Mouse (Mus musculus) midbrain, embryonic 13.5 days (tissue): ENCODE measurements around the gene Man1c1. TPM values are rescaled to one million over a fixed set of nuclear protein-coding genes. Genes with fewer than 3 reads are reported as not detected.

Experiments used
- ATAC-seq: fragments of 200-750 bp; cut with Nextera tagmentation; 2 replicates; pipeline ENCODE4 v1.8.0; 2017; ENCODE audit warnings: mild to moderate bottlenecking, moderate TSS enrichment, moderate library complexity
- H3K27ac ChIP-seq: fragments of 300-500 bp; sonication (generic); 2 replicates; pipeline ENCODE4 v1.5.1; 2015; ENCODE audit warnings: inconsistent platforms, mild to moderate bottlenecking, moderate library complexity
- H3K27me3 ChIP-seq: fragments of 300-500 bp; sonication (generic); 2 replicates; pipeline ENCODE4 v1.6.1; 2015; ENCODE audit warnings: mild to moderate bottlenecking, inconsistent platforms
- H3K36me3 ChIP-seq: fragments of 300-500 bp; sonication (generic); 2 replicates; pipeline ENCODE4 v1.6.1; 2015; ENCODE audit warnings: mild to moderate bottlenecking, inconsistent platforms
- H3K4me1 ChIP-seq: fragments of 300-500 bp; sonication (generic); replicated peaks from 2 replicates; pipeline ENCODE4 v1.6.1; 2015; ENCODE audit warnings: inconsistent platforms
- H3K4me2 ChIP-seq: fragments of 300-500 bp; sonication (generic); replicated peaks from 2 replicates; pipeline ENCODE4 v1.6.1; 2015; ENCODE audit warnings: moderate library complexity, mild to moderate bottlenecking, inconsistent platforms
- H3K4me3 ChIP-seq: fragments of 300-500 bp; sonication (generic); replicated peaks from 2 replicates; pipeline ENCODE4 v1.5.1; 2015; ENCODE audit warnings: mild to moderate bottlenecking, inconsistent platforms
- H3K9ac ChIP-seq: fragments of 300-500 bp; sonication (generic); replicated peaks from 2 replicates; pipeline ENCODE4 v1.6.1; 2015; ENCODE audit warnings: mild to moderate bottlenecking, inconsistent platforms
- H3K9me3 ChIP-seq: fragments of 300-500 bp; sonication (generic); 2 replicates; pipeline ENCODE4 v1.6.1; 2016; ENCODE audit warnings: mild to moderate bottlenecking, inconsistent platforms
- WGBS: fragments of 180-500 bp; shearing (Covaris S2); methylation state at CpG from one replicate; pipeline ENCODE4 v1.1.7; 2015; 5-methylcytosine and 5-hydroxymethylcytosine counted together
- polyA plus RNA-seq: library from polyadenylated mRNA; unstranded; fragments of >200 nt; fragmentation: Nextera tagmentation; extraction: Ambion mirVana; gene quantifications from 2 replicates; pipeline ENCODE4 v1.2.1, GENCODE M21; 2015

Man1c1 gene
- polyA plus RNA-seq, 1 experiment from 2014 or later: 2.4 TPM

- no peak for ATAC-seq
- peaks cover 16% of the 10 kb centered on the region for H3K4me1 ChIP-seq
- no peaks in the 10 kb centered on the region for H3K36me3 ChIP-seq
- H3K4me2 ChIP-seq: no peak overlapping the region
- H3K9me3 ChIP-seq: no peaks in the 10 kb centered on the region
- no peak overlapping the region for H3K4me3 ChIP-seq
- no peaks in the 10 kb centered on the region for H3K27me3 ChIP-seq
- 91% methylated on average over 4 of the region's 4 CpGs for WGBS
- no peak overlapping the region for H3K9ac ChIP-seq
- H3K27ac ChIP-seq: no peak overlapping the region
Observed at GRCm38 (mm10) chr4:134740186-134740585, 36.1 kb upstream of the Man1c1 start.

GRCm38 (mm10) chr4:134739530-134739929, 35.4 kb upstream of the Man1c1 start:
- no peak for ATAC-seq
- 0 out of 2 replicates have a peak, but pooled peaks cover 3% of the 10 kb centered on the region for H3K27me3 ChIP-seq
- 84% methylated on average over 3 of the region's 3 CpGs for WGBS

GRCm38 (mm10) chr4:134737365-134737910, 33.3 kb upstream of the Man1c1 start:
- no peak for ATAC-seq
- 50% methylated on average over 14 of the region's 14 CpGs for WGBS
- no peak overlapping the region for H3K4me2 ChIP-seq
- peaks cover 12% of the 10 kb centered on the region; the same call in 1 of the 2 replicates for H3K4me1 ChIP-seq
- 0 out of 2 replicates have a peak, but pooled peaks cover 4% of the 10 kb centered on the region for H3K27me3 ChIP-seq
- no peak overlapping the region for H3K4me3 ChIP-seq
- no peaks in the 10 kb centered on the region for H3K36me3 ChIP-seq
- no peak overlapping the region for H3K27ac ChIP-seq
- H3K9ac ChIP-seq: no peak overlapping the region
- H3K9me3 ChIP-seq: no peaks in the 10 kb centered on the region

More at GRCm38 (mm10) chr4:134739530-134739929, 35.4 kb upstream of the Man1c1 start:
- Histone ChIP-seq H3K4me1 (peaks cover 16% of the 10 kb centered on the region), H3K27ac (no peak overlapping the region), H3K9ac (no peak overlapping the region), H3K4me2 (no peak overlapping the region), H3K36me3 (no peaks in the 10 kb centered on the region), H3K9me3 (no peaks in the 10 kb centered on the region), H3K4me3 (no peak overlapping the region)

GRCm38 (mm10) chr4:134736147-134736546, 32.1 kb upstream of the Man1c1 start:
- no peak overlapping the region for H3K27ac ChIP-seq
- no peak for ATAC-seq
- H3K4me3 ChIP-seq: no peak overlapping the region
- H3K4me2 ChIP-seq: no peak overlapping the region
- no peaks in the 10 kb centered on the region for H3K36me3 ChIP-seq
- 0 out of 2 replicates have a peak, but pooled peaks cover 4% of the 10 kb centered on the region for H3K27me3 ChIP-seq
- H3K4me1 ChIP-seq: peaks cover 12% of the 10 kb centered on the region; the same call in 1 of the 2 replicates
- no peaks in the 10 kb centered on the region for H3K9me3 ChIP-seq
- 76% methylated on average over 7 of the region's 7 CpGs for WGBS
- H3K9ac ChIP-seq: no peak overlapping the region

- ATAC-seq: no peak
- Histone ChIP-seq H3K9me3 (no peaks in the 10 kb centered on the region), H3K9ac (no peak overlapping the region), H3K4me2 (no peak overlapping the region), H3K36me3 (no peaks in the 10 kb centered on the region), H3K27me3 (peaks cover 8% of the 10 kb centered on the region; the same call in 1 of the 2 replicates), H3K27ac (no peak overlapping the region), H3K4me3 (no peak overlapping the region), H3K4me1 (peaks cover 22% of the 10 kb centered on the region)
- WGBS: 61% methylated on average over 9 of the region's 9 CpGs
Observed at GRCm38 (mm10) chr4:134734629-134735081, 30.6 kb upstream of the Man1c1 start.

GRCm38 (mm10) chr4:134734038-134734628, 30.0 kb upstream of the Man1c1 start:
- 10% methylated on average over 13 of the region's 13 CpGs for WGBS
- no peak overlapping the region for H3K4me3 ChIP-seq
- H3K4me2 ChIP-seq: no peak overlapping the region
- 0 out of 2 replicates have a peak, but pooled peaks have one; percentile 37 for ATAC-seq
- H3K27ac ChIP-seq: no peak overlapping the region
- H3K9me3 ChIP-seq: no peaks in the 10 kb centered on the region
- no peak overlapping the region for H3K9ac ChIP-seq
- peaks cover 8% of the 10 kb centered on the region; the same call in 1 of the 2 replicates for H3K27me3 ChIP-seq
- no peaks in the 10 kb centered on the region for H3K36me3 ChIP-seq
- peaks cover 24% of the 10 kb centered on the region for H3K4me1 ChIP-seq

GRCm38 (mm10) chr4:134733371-134733770, 29.3 kb upstream of the Man1c1 start:
- no peak overlapping the region for H3K4me2 ChIP-seq
- H3K4me1 ChIP-seq: peaks cover 24% of the 10 kb centered on the region
- WGBS: 37% methylated on average over 9 of the region's 9 CpGs
- ATAC-seq: no peak
- H3K9me3 ChIP-seq: no peaks in the 10 kb centered on the region
- H3K27ac ChIP-seq: no peak overlapping the region
- H3K27me3 ChIP-seq: peaks cover 8% of the 10 kb centered on the region; the same call in 1 of the 2 replicates
- H3K9ac ChIP-seq: no peak overlapping the region
- H3K36me3 ChIP-seq: no peaks in the 10 kb centered on the region
- no peak overlapping the region for H3K4me3 ChIP-seq

- H3K4me3 ChIP-seq: no peak overlapping the region
- H3K36me3 ChIP-seq: no peaks in the 10 kb centered on the region
- H3K27ac ChIP-seq: no peak overlapping the region
- H3K4me2 ChIP-seq: no peak overlapping the region
- no peaks in the 10 kb centered on the region for H3K9me3 ChIP-seq
- peaks cover 8% of the 10 kb centered on the region; the same call in 1 of the 2 replicates for H3K27me3 ChIP-seq
- WGBS: 4% methylated on average over 8 of the region's 8 CpGs
- 0 out of 2 replicates have a peak, but pooled peaks have one; percentile 44 for ATAC-seq
- H3K4me1 ChIP-seq: peaks cover 18% of the 10 kb centered on the region
- H3K9ac ChIP-seq: no peak overlapping the region
Observed at GRCm38 (mm10) chr4:134730106-134730505, 26.0 kb upstream of the Man1c1 start.

GRCm38 (mm10) chr4:134725735-134726345, 21.8 kb upstream of the Man1c1 start:
- no peak overlapping the region for H3K9ac ChIP-seq
- no peak for ATAC-seq
- peaks cover 13% of the 10 kb centered on the region for H3K4me1 ChIP-seq
- no peak overlapping the region for H3K27ac ChIP-seq
- no peaks in the 10 kb centered on the region for H3K9me3 ChIP-seq
- peaks cover 3% of the 10 kb centered on the region; the same call in 1 of the 2 replicates for H3K27me3 ChIP-seq
- 67% methylated on average over 13 of the region's 13 CpGs for WGBS
- H3K4me3 ChIP-seq: no peak overlapping the region
- H3K4me2 ChIP-seq: no peak overlapping the region
- H3K36me3 ChIP-seq: no peaks in the 10 kb centered on the region

- Histone ChIP-seq H3K36me3 (no peaks in the 10 kb centered on the region), H3K9ac (no peak overlapping the region), H3K9me3 (no peaks in the 10 kb centered on the region), H3K4me2 (no peak overlapping the region), H3K4me3 (no peak overlapping the region), H3K27ac (no peak overlapping the region), H3K4me1 (peaks cover 5% of the 10 kb centered on the region), H3K27me3 (no peaks in the 10 kb centered on the region)
- no peak for ATAC-seq
- WGBS: 63% methylated on average over 4 of the region's 4 CpGs
Observed at GRCm38 (mm10) chr4:134724974-134725373, 20.9 kb upstream of the Man1c1 start.

- Histone ChIP-seq H3K27ac (no peak overlapping the region), H3K4me1 (no peaks in the 10 kb centered on the region), H3K9me3 (no peaks in the 10 kb centered on the region), H3K4me2 (no peak overlapping the region), H3K4me3 (no peak overlapping the region), H3K9ac (no peak overlapping the region), H3K27me3 (no peaks in the 10 kb centered on the region), H3K36me3 (no peaks in the 10 kb centered on the region)
- ATAC-seq: no peak
- WGBS: 71% methylated on average over 3 of the region's 3 CpGs
Observed at GRCm38 (mm10) chr4:134723251-134723650, 19.2 kb upstream of the Man1c1 start.

- WGBS: 94% methylated on average over 6 of the region's 6 CpGs
- Histone ChIP-seq H3K27ac (no peak overlapping the region), H3K36me3 (no peaks in the 10 kb centered on the region), H3K9ac (no peak overlapping the region), H3K27me3 (no peaks in the 10 kb centered on the region), H3K4me2 (no peak overlapping the region), H3K9me3 (no peaks in the 10 kb centered on the region), H3K4me3 (no peak overlapping the region), H3K4me1 (no peaks in the 10 kb centered on the region)
- ATAC-seq: no peak
Observed at GRCm38 (mm10) chr4:134721076-134721475, 17.0 kb upstream of the Man1c1 start.
